Mouse (Mus musculus) kidney, adult 2 months (tissue): ENCODE results near the gene Clns1a.
A peak's percentile ranks its signal among the peaks of the same experiment; 100 is the strongest.

Experiments
- CTCF ChIP-seq: fragments of 200-500 bp; conservative IDR thresholded peaks from 2 replicates; pipeline ENCODE4 v1.5.1; 2011; ENCODE audit warnings: low read depth, mild to moderate bottlenecking, control low read depth, low read length, moderate library complexity, mixed read lengths; ENCODE audit not compliant: insufficient read depth, insufficient read length
- POLR2A ChIP-seq: fragments of 200-500 bp; IDR thresholded peaks from one replicate; pipeline ENCODE4 v1.6.1; 2011; ENCODE audit warnings: low read depth, low read length, control low read depth

- TF ChIP-seq CTCF (peak; percentile 93), POLR2A (no peak)
Observed at GRCm38 (mm10) chr7:97747787-97748497, 51.5 kb downstream of the Clns1a start.
